Mouse (Mus musculus): ENCODE measurements around the gene Itsn1.

DNA sequence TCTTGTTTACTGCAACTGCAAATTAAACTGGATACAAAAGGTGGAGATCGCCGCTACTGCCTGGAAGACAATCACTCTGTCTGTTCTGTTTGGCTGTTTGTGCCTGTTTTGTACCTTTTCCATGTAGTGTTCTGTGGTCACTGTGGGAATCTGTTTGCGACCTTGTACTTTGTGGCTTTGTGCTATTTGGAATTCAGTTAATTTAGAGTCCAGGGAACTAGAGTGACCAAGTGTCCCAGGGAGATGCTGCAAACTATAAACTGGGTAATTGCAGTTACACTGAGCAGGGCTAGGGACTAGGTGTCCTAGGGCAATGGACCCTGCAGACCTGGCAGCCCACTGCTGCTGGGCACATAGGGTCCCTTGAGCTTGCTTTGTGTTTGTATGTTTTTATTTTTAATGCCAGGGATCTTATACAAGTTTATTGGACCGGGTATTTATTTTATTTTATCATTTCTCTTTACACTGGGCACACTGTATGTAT is 108.5 kb downstream of the Itsn1 start:
- no peak for TF ChIP-seq CTCF (IDR thresholded peaks at IDR 0.05; ENCODE audit: low read depth)
- no peak for TF ChIP-seq EP300 (IDR thresholded peaks at IDR 0.05; ENCODE audit: low read depth)

Data from liver, embryonic 14.5 days (tissue).